Mouse (Mus musculus): ENCODE data around the gene Gemin7.
A peak's percentile ranks its signal among the peaks of the same experiment; 100 is the strongest.

The Gemin7 gene

GRCm38 (mm10) chr7:19577877-19578414 lies 551 bp upstream of the Gemin7 start:
- no peak for DNase-seq (ENCODE audit: low spot score)

DNA sequence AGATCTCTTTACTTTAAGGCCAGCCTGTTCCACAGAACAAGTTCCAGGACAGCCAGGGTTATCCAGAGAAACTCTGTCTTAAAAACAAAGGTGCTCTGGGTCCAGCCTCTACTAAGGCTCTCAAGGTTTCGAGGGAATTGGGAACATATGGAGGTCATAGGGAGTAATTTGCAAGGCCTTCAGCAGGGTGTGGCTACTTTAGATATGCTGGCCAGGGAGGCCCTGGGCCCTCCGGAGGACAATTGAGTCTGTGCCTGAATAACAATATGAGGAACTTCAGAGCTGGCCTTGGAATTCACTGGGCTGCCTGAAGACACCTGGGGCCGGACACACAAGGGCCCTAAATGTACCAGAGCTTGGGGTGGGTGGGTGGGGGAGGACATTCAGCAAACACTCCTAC lies 1.8 kb downstream of the Gemin7 start:
- DNase-seq (ENCODE audit: low spot score), result no peak

DNA sequence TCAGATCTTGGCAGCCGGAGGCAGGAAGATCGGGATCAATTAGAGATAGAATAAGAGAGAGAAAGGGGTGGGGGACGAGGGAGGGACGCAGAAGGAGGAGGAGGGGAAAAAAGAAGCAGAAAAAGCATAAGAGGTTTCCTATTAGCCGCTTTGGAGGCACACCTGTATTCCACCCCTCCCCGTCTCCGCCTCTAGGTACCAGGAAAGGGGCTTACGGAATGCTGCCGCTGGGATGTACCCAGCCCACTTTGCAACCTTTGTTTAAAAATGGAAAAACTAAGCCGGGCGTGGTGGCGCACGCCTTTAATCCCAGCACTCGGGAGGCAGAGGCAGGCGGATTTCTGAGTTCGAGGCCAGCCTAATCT lies 3.6 kb downstream of the Gemin7 start:
- DNase-seq (ENCODE audit: low spot score), result no peak

DNA sequence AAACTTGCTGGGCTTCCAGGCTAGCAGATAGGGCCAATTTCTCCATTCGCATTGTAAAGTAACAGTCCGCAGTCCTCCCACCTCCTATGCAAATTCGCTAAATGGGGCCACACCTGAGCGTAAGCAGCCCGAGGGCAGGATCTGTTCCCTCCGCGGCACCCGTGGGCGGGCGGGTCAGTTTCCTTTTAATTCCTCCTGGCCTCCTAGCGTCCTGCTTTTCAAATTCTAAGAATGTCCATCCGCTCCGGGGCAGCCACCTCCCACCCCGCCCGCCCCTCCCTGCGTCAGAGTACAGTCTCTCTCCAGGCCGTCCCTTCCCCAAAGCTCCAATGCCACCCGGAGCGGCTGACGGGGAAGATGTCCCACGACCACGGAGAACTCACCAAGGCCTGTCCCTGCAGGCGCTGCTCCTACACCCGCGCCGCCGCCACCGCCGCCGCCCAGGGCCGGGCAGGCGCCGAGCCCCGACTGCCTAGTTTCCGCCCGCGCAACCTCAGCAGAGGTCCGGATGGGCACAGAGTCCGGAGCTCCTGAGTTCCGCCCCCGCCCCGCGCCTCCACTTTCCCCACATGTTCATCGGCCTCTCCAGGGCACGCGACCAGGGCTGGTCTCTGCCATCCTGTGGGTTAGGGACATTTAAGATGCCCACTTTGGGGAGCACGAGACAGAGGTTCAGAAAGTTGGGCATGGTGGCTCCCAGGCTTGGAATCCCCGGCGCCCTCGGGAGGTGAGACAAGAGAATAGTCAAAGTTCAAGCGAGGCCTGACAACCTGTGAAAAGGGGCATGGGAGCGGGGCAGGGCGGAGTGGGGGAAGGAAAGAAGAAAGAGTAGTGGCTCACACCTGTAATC lies 4.2 kb downstream of the Gemin7 start:
- DNase-seq (ENCODE audit: low spot score), result peak; percentile 57

DNA sequence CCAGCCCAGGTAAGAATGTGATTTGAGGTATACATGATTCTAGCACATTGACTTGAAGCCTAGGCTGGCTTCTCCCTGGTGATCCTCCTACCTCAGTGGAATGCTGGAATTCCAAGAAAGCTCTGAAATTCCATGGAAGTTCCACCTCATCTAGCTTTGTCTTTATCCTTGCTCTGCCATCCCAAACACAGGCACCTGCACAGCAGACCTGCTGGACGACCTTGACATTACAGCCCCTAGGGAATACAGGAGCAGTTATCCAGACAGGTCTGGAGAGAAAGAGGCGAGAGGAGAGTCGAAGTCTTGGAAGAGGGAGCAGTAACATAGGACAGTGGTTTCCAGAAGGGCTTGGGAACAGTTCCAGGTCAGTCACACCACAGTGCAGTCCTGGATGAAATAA lies 7.7 kb downstream of the Gemin7 start:
- no peak for DNase-seq (ENCODE audit: low spot score)

- no peak for DNase-seq (ENCODE audit: low spot score)
Observed at GRCm38 (mm10) chr7:19567426-19567825, 10.0 kb downstream of the Gemin7 start.

- DNase-seq (ENCODE audit: low spot score), result no peak
Observed at GRCm38 (mm10) chr7:19565803-19566202, 11.6 kb downstream of the Gemin7 start.

- DNase-seq (ENCODE audit: low spot score), result no peak
Observed at GRCm38 (mm10) chr7:19564455-19564854, 12.9 kb downstream of the Gemin7 start.

GRCm38 (mm10) chr7:19563884-19564283 lies 13.5 kb downstream of the Gemin7 start:
- no peak for DNase-seq (ENCODE audit: low spot score)

DNA sequence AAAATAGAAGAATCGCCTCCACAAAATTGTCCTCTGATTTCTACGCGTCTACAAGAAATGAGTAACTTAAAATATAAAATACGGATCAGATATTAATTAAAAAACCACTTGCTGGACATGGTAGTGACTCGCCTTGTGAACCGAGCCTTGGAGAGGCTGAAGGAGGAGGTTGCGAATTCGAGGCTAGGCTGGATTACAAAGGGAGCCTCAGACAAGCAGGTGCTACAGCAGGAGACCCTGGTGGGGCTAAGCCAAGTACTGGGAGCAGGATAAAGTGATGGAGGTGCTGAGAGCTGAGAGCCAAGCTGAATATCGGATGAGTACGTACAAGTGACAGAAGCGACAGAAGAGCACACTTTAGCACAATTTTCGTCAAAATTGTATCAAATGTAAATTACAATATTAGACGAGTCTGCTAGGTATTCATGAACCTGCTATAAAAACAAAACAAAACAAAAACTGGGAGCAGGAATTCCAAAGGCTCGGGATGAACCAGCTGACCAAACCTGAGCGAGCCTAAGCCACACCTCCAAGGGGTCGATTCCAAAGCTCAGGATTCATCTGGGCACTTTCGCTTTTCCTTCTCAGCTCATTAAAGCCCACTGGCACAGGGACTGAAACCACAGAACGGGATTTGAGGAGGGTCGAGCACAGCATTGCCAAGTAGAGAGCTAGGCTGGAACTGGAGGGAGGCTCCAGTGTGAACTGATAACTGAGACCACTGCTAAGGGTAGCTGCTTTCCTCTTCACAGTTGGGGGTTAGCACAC lies 14.6 kb downstream of the Gemin7 start, which contains the start of gene Ppp1r37:
Ppp1r37 (minus strand) TSS at position 434 of the 768 bp plus-strand sequence.
- no peak for DNase-seq (ENCODE audit: low spot score)

DNA sequence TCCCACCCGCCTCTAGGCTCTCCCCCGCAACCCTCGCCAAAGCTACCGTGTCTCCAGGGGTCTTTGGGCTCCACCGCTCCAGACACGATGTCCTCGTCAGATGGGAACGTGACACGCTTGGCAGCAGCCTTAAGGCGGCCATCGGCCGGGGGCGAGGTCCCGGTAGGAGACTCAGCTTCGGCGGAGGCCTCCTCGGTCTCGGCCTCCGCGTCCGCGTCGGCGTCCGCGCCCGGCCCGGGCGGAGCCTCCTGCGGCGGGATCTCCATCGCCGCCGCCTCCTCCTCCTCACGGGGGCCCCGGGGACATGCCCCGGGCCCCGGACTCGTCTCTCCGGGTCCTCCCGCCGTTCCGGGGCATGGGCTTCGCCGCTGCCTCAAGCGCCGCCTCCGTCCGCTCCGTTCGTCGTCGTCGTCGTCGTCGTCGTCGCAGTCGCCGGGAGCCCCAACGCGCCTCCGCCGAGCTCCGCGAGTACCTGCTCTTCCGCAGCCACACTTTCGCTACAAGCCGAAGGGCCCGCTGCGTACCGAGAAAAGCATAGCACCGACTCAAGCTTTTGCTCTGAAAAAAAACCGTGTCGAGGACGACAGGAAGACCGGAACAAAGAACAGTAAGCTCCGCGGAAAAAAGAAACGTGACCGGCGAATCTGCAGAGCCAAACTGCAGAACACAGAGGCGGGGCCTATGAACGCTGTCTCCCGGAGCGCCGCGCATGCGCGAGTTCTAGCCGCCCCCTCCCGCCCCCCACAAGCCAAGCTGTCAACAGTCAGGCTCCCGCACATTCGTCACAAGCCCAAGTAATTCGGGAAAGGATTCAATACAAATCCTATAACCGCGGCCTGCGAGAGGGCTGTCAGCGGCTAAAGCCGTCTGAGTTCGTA lies 15.4 kb downstream of the Gemin7 start:
- DNase-seq (ENCODE audit: low spot score), result peak; percentile 80

- DNase-seq (ENCODE audit: low spot score), result no peak
Observed at GRCm38 (mm10) chr7:19561431-19561764, 16.0 kb downstream of the Gemin7 start.

- no peak for DNase-seq (ENCODE audit: low spot score)
Observed at GRCm38 (mm10) chr7:19560491-19561260, 16.7 kb downstream of the Gemin7 start.

- DNase-seq (ENCODE audit: low spot score), result no peak
Observed at GRCm38 (mm10) chr7:19558965-19559364, 18.4 kb downstream of the Gemin7 start.

DNA sequence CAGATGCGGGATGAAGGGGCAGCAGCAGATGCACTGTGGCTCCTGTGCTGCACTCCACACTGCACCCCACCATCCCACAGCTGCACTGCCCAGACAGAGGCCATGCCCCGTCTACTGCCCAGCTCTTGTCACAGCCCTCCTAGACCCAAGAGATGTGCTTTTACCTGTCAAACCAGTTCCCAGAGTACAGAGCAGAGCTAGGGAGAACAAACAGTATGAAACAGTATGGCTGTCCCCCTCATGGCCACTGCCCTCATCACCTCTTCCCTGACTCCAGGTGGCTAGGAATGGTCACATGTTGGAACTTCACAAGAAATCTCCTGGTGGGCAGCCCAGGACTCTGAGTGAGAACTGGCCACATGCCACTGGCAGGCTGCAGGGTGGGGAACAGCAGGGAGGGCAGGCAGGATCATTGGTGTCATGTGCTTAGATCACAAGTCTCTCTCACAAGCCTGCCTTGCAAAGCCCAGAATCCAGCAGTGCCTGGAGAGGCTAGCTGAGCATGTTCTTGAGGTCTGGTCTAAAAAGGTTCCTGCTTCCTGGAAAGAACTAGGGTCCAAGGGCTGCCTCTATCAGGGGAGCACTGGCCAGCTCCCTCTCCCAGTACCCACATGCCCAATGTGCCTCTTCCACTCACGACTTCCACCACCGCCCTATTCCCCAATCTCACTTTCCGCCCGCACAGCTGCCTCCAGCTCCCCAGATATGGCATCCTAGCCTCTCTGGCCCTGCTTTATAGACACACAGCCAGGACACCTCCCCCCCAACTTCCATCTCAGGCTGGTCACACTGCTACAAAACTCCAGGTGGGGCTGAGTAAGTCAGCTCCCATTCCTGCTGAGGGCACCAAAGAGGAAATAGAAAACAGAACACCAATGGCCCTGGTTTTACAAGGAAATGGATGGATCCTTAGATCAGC lies 19.2 kb downstream of the Gemin7 start:
- DNase-seq (ENCODE audit: low spot score), result no peak

- DNase-seq (ENCODE audit: low spot score), result no peak
Observed at GRCm38 (mm10) chr7:19557086-19557485, 20.3 kb downstream of the Gemin7 start.

- DNase-seq (ENCODE audit: low spot score), result no peak
Observed at GRCm38 (mm10) chr7:19554168-19554567, 23.2 kb downstream of the Gemin7 start.

GRCm38 (mm10) chr7:19552443-19552842 lies 25.0 kb downstream of the Gemin7 start:
- DNase-seq (ENCODE audit: low spot score), result no peak

- DNase-seq (ENCODE audit: low spot score), result no peak
Observed at GRCm38 (mm10) chr7:19551634-19552033, 25.8 kb downstream of the Gemin7 start.

DNA sequence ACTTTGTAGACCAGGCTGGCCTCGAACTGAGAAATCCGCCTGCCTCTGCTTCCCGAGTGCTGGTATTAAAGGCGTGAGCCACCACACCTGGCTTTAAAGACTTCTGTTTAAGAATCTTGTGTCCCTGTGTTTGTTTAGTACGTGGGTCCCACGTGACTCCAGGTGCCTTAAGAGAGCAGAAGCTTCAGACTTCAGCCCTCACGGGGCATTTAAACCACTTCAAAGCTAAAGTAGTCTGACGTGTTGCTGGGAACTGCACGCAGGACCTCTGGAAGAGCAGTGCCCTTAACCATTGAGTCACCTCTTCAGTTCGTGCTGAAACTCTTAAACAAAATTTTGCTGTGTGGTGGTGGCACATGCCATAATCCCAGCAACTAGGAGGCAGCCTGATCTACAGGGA lies 28.0 kb downstream of the Gemin7 start:
- no peak for DNase-seq (ENCODE audit: low spot score)
